Mouse (Mus musculus) bone marrow macrophage, adult 2 months (primary cell): ENCODE measurements around the gene Cyp4a10.
"Not testable (repeated sequence)": the region's sequence is repeated elsewhere in the genome, so short reads cannot be mapped to it uniquely, and the experiment has no call there.

Source experiments
- CTCF ChIP-seq: IDR thresholded peaks from 2 replicates; pipeline ENCODE4 v1.5.1; 2012; ENCODE audit warnings: low read depth, mild to moderate bottlenecking, low read length, moderate library complexity
- POLR2A ChIP-seq: IDR thresholded peaks from 2 replicates; pipeline ENCODE4 v1.6.1; 2012; ENCODE audit warnings: mild to moderate bottlenecking, low read depth, low read length, borderline replicate concordance

- TF ChIP-seq CTCF, POLR2A: not testable (repeated sequence)
Measured at GRCm38 (mm10) chr4:115564469-115565225, 46.6 kb downstream of the Cyp4a10 start.
